Mouse (Mus musculus): Measurements from ENCODE around the gene Ttc29.

GRCm38 (mm10) chr8:78427769-78428130 is 214.7 kb downstream of the Ttc29 start:
- TF ChIP-seq CTCF (IDR thresholded peaks at IDR 0.05; ENCODE audit: borderline replicate concordance, control insufficient read depth, extremely low read depth, insufficient read depth, low read length, poor library complexity): no peak
- no peak for TF ChIP-seq POLR2A (IDR thresholded peaks at IDR 0.05; ENCODE audit: control insufficient read depth, extremely low read depth, insufficient read depth, low read length, poor library complexity)

Measured in thymus, adult 2 months (tissue).